Mouse (Mus musculus): ENCODE measurements around the gene Myh10.

DNA sequence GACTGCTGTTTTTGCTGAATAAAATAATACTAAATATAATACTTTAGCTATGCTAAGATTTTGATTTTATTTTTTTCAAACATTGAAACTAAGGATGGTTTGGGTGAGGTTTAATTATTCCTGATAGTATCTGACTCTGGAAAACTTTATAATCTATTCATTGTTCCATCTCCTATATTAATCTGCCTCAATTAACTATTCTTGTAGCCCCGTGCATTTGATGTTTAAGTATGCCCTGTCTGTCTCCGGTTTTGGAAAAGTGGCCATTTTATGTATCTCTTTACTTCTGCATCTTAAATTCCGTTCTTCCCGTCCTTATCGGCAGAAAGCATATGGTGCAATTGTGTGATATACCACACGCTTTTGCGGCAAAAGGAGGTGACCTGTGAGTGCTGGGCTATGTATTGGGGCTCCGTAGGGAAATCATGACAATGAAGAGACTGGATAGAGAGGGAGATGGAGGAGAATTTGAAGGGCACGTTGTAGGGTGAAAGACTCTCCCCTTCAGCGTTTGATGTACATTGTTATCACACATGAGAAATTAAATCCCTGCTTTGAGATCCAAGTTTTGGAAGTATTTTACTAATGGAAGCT, 2.2 kb downstream of the Myh10 start:
- TF ChIP-seq CTCF (IDR thresholded peaks at IDR 0.05; ENCODE audit: borderline replicate concordance, extremely low read depth, insufficient read depth, insufficient read length) (no peak), POLR2A (IDR thresholded peaks at IDR 0.05; ENCODE audit: borderline replicate concordance, extremely low read depth, insufficient read depth, insufficient read length, poor library complexity, severe bottlenecking) (no peak)

Data from brain, embryonic 14.5 days (tissue).